Mouse (Mus musculus) bone marrow macrophage, adult 2 months (primary cell): ENCODE measurements around the gene Exoc4.

ENCODE experiments used
- CTCF ChIP-seq: IDR thresholded peaks from 2 replicates; pipeline ENCODE4 v1.5.1; 2012; ENCODE audit warnings: low read depth, mild to moderate bottlenecking, low read length, moderate library complexity
- POLR2A ChIP-seq: IDR thresholded peaks from 2 replicates; pipeline ENCODE4 v1.6.1; 2012; ENCODE audit warnings: mild to moderate bottlenecking, low read depth, low read length, borderline replicate concordance

GRCm38 (mm10) chr6:33998590-33998989 is 749.7 kb downstream of the Exoc4 start:
- TF ChIP-seq CTCF (no peak), POLR2A (no peak)
